Mouse (Mus musculus) midbrain, embryonic 14.5 days (tissue): ENCODE results near the gene Brwd1. TPM values are rescaled to one million over a fixed set of nuclear protein-coding genes. Genes with fewer than 3 reads are reported as not detected.
"Not testable (repeated sequence)": the region's sequence is repeated elsewhere in the genome, so short reads cannot be mapped to it uniquely, and the experiment has no call there.

Experiments
- ATAC-seq: fragments of 200-750 bp; cut with Nextera tagmentation; 2 replicates; pipeline ENCODE4 v1.8.0; 2017; ENCODE audit warnings: moderate number of reproducible peaks, moderate library complexity; ENCODE audit not compliant: low FRiP score, low TSS enrichment
- DNase-seq: peaks from one replicate; pipeline ENCODE4 v3.0.0-alpha.2; 2015
- H3K27ac ChIP-seq: fragments of 300-500 bp; sonication (generic); replicated peaks from 2 replicates; pipeline ENCODE4 v1.5.1; 2014; ENCODE audit warnings: mild to moderate bottlenecking, low read depth, low read length, moderate library complexity
- H3K27me3 ChIP-seq: fragments of 300-500 bp; sonication (generic); 2 replicates; pipeline ENCODE4 v1.6.1; 2014; ENCODE audit warnings: low read length, control low read depth, mixed read lengths; ENCODE audit not compliant: control insufficient read depth, insufficient read depth
- H3K36me3 ChIP-seq: fragments of 300-500 bp; sonication (generic); 2 replicates; pipeline ENCODE4 v1.6.1; 2014; ENCODE audit warnings: low read length, control low read depth; ENCODE audit not compliant: control insufficient read depth, insufficient read depth
- H3K4me1 ChIP-seq: fragments of 300-500 bp; sonication (generic); 2 replicates; pipeline ENCODE4 v1.6.1; 2014; ENCODE audit warnings: mild to moderate bottlenecking, antibody characterized with exemption, low read length, control low read depth; ENCODE audit not compliant: control insufficient read depth, insufficient read depth
- H3K4me2 ChIP-seq: fragments of 300-500 bp; sonication (generic); 2 replicates; pipeline ENCODE4 v1.6.1; 2014; ENCODE audit warnings: mild to moderate bottlenecking, low read length, moderate library complexity
- H3K4me3 ChIP-seq: fragments of 300-500 bp; sonication (generic); replicated peaks from 2 replicates; pipeline ENCODE4 v1.5.1; 2014; ENCODE audit warnings: low read depth, low read length
- H3K9ac ChIP-seq: fragments of 300-500 bp; sonication (generic); replicated peaks from 2 replicates; pipeline ENCODE4 v1.6.1; 2014; ENCODE audit warnings: mild to moderate bottlenecking, low read length, moderate library complexity
- H3K9me3 ChIP-seq: fragments of 300-500 bp; sonication (generic); 2 replicates; pipeline ENCODE4 v1.6.1; 2016; ENCODE audit warnings: low read length, control low read depth, mixed read lengths; ENCODE audit not compliant: control insufficient read depth
- WGBS: fragments of 180-500 bp; shearing (Covaris S2); extraction: QIAGEN DNeasy Blood & Tissue Kit; methylation state at CpG from one replicate; pipeline ENCODE4 v1.1.7; 2014; 5-methylcytosine and 5-hydroxymethylcytosine counted together
- polyA plus RNA-seq: library from polyadenylated mRNA; unstranded; fragments of >200 nt; fragmentation: Nextera tagmentation; extraction: Ambion mirVana; gene quantifications from 2 replicates; pipeline ENCODE4 v1.2.1, GENCODE M21; 2014

Brwd1 gene
- polyA plus RNA-seq, 1 experiment from 2014 or later: 372 TPM

DNA sequence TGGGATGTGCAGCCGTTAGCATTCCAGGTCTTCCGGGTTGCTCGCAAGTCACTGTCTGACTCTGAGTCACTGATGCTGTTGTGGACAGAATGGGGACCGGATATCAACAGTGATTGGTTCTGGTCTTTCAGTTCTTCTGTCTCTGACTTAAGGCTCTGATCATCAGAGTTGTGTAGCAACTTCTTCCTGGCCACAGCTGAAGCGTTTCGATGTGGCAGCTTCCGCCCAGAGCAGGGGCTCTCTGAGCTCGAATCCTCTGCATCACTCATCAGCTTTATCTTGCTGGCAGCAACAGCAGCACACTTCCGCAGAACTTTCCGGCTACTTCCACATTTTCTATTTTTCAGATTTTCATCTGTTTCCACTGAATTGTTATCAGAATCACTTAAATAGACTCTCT is 73.2 kb downstream of the Brwd1 start:
- not testable (repeated sequence) for H3K9me3 ChIP-seq, ATAC-seq, H3K4me1 ChIP-seq, H3K4me3 ChIP-seq, H3K4me2 ChIP-seq, H3K9ac ChIP-seq, H3K27ac ChIP-seq, DNase-seq, H3K27me3 ChIP-seq
- WGBS: no CpG with 5 or more reads among the region's 10 CpGs
- peaks cover 30% of the 10 kb centered on the region for H3K36me3 ChIP-seq

DNA sequence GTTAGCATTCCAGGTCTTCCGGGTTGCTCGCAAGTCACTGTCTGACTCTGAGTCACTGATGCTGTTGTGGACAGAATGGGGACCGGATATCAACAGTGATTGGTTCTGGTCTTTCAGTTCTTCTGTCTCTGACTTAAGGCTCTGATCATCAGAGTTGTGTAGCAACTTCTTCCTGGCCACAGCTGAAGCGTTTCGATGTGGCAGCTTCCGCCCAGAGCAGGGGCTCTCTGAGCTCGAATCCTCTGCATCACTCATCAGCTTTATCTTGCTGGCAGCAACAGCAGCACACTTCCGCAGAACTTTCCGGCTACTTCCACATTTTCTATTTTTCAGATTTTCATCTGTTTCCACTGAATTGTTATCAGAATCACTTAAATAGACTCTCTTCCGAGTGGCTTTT is 78.0 kb downstream of the Brwd1 start:
- ATAC-seq, H3K4me1 ChIP-seq, H3K4me2 ChIP-seq, H3K27me3 ChIP-seq, DNase-seq, H3K4me3 ChIP-seq, H3K9ac ChIP-seq, H3K9me3 ChIP-seq, H3K27ac ChIP-seq: not testable (repeated sequence)
- H3K36me3 ChIP-seq: peaks cover 48% of the 10 kb centered on the region
- no CpG with 5 or more reads among the region's 10 CpGs for WGBS

DNA sequence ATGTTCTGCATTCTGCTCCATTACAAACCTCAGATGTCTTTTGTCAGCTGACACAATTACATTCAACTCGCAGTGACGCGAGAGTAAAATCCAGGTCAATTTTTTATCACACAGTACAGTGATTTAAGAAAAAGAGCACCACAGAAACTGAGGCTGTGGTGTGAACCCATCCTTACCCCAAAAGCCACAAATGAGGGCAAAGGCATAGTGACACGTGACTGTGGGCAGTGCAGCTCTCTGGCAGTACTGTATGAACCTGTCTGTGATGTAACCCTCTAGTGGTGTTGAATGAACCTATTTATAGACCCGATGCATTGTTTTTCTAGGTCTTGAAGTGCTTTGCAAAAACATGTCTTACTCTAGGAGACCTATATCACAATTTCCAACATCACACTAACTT is 83.0 kb downstream of the Brwd1 start:
- Histone ChIP-seq H3K9ac (no peak overlapping the region), H3K4me3 (no peak overlapping the region), H3K27ac (no peak overlapping the region), H3K36me3 (peaks cover 72% of the 10 kb centered on the region), H3K9me3 (no peaks in the 10 kb centered on the region), H3K4me2 (no peak overlapping the region), H3K27me3 (no peaks in the 10 kb centered on the region), H3K4me1 (no peaks in the 10 kb centered on the region)
- WGBS: 93% methylated on average over 5 of the region's 5 CpGs
- DNase-seq (no peak), ATAC-seq (no peak)

DNA sequence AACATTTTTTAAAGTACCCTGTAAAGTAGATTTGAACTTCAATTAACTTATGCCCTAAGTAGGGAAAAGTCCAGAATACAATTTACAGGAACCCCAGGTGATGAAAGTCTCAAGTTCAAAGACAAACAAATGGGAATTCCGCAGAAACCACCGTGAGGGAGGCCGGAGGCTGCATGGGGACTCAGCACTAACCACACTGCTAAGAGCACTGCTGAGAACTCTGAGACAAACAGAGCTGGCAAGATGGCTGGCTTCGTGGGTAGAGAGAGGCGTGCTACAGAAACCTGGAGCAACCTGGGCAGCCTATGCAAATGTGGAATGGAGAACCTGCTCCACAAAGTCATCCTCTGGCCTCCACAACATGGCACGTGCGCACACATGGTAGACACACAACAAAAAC is 86.2 kb downstream of the Brwd1 start:
- Histone ChIP-seq H3K4me3 (no peak overlapping the region), H3K4me1 (0 out of 2 replicates have a peak, but pooled peaks cover 6% of the 10 kb centered on the region), H3K9me3 (no peaks in the 10 kb centered on the region), H3K27ac (no peak overlapping the region), H3K36me3 (peaks cover 67% of the 10 kb centered on the region), H3K9ac (no peak overlapping the region), H3K27me3 (no peaks in the 10 kb centered on the region), H3K4me2 (no peak overlapping the region)
- DNase-seq (no peak), ATAC-seq (no peak)
- WGBS: 93% methylated on average over 7 of the region's 7 CpGs

DNA sequence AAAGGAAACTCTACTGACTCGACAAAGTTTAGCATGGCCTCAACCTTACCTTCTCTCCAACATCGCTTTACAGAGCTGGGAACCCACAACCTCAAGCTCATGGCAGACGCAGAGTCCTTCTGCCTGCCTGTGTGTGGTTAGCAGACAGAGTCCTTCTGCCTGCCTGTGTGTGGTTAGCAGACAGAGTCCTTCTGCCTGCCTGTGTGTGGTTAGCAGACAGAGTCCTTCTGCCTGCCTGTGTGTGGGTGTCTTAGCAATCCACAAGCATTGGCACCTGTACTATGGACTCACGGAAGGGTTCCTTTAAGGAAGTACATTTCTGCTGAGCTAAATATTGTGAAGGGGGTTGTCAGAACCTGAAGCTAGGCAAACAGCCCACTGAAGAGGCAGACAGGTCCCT is 87.8 kb downstream of the Brwd1 start:
- H3K27ac ChIP-seq, DNase-seq, H3K4me1 ChIP-seq, H3K27me3 ChIP-seq, H3K9me3 ChIP-seq, ATAC-seq, H3K4me3 ChIP-seq, H3K4me2 ChIP-seq, H3K9ac ChIP-seq: not testable (repeated sequence)
- WGBS: 92% methylated on average over 4 of the region's 4 CpGs
- peaks cover 53% of the 10 kb centered on the region for H3K36me3 ChIP-seq

DNA sequence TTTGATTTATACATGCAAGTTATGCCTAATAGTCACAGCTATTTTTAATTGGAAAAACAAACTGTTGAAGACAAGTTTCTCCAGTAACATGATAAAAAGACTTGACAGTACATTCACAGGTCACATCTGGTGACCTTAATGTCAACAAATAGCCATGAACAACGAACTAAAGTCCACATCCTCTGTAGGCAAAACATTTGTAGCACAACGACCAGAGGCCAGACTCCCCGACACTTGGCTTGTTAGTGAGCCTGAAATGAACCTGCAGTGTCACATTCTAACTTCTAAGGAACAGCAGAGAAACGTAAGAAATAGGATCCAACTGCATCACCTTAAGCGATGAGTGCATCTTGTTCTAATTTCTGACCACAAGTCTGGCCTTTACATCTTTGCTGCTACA is 89.7 kb downstream of the Brwd1 start:
- no peak for ATAC-seq
- 86% methylated on average over 5 of the region's 5 CpGs for WGBS
- Histone ChIP-seq H3K4me3 (no peak overlapping the region), H3K27me3 (no peaks in the 10 kb centered on the region), H3K9ac (no peak overlapping the region), H3K4me1 (peaks cover 9% of the 10 kb centered on the region), H3K9me3 (no peaks in the 10 kb centered on the region), H3K27ac (no peak overlapping the region), H3K36me3 (peaks cover 44% of the 10 kb centered on the region), H3K4me2 (no peak overlapping the region)
- no peak for DNase-seq

DNA sequence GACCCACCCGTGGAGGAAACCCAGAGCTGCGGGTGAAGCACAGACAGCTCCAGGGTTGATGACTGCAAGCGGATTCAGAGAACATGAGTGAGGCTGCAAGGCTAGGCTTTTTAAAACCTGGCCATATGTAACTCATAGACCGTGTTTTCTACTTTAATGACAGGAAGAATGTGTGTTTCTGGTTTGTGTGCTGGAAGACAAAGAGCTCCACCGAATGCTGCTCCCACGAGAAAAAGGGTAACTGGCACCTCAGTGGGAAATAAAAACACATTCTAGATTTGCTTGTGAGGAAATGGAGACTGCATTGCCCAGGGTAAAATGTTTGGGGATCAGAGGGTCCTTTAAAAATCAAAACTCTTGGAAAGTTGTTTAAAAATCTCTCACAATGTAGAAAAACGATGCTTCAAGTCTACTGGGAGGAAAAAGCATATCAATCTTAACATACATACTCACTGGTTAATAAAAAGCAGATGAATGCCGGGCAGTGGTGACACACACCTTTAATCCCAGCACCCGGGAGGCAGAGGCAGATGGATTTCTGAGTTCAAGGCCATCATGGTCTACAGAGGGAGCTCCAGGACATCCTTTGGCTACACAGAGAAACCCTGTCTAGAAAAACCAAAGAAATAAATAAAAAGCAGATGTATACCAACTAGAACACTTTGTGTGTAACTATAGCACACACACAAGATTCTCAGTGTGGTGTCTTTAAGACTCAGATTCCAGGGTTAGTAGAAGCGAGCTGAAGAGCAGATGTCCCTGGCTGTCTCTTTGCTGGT is 91.0 kb downstream of the Brwd1 start:
- Histone ChIP-seq H3K4me3 (peak overlapping the region; percentile 76), H3K4me2 (peak overlapping the region; percentile 74), H3K4me1 (peaks cover 9% of the 10 kb centered on the region), H3K36me3 (peaks cover 41% of the 10 kb centered on the region), H3K27me3 (no peaks in the 10 kb centered on the region), H3K9ac (peak overlapping the region; percentile 69), H3K27ac (peak overlapping the region; percentile 86), H3K9me3 (no peaks in the 10 kb centered on the region)
- DNase-seq: peak; percentile 30
- 7% methylated on average over 10 of the region's 10 CpGs for WGBS
- no peak for ATAC-seq

DNA sequence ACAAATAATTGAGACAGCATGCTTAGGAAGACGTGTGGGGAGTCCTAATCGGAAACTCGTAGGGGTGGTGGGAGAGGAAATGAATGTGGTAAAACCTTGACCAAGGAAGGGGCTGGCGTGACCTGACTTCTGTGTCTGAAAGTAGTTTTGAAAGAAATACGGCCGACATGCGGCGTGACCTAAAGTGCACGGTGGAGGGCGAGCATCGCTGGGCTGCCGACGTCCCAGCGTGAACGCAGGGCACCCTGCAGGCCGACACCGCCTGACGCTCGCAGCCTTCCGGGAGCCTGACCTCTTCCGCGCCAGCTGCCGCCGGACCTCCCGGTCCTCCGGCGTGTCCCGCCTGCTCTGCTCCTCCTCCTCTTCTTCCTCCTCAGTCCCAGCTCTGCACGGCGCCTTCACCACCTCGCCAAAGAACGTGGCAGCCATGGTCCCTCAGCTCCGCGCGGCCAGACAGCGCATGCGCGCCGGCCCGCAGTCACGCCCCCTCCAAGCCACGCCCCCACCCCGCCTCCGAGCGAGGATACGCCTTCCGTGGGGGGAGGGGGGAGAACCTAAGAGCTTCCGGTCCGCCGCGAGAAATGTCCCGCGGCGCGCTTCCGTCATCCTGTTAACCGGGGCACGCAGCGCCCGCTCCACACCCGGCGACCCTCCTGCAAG is 91.7 kb downstream of the Brwd1 start, which contains the start of gene Psmg1:
Gene Psmg1, minus strand, starts transcription at position 499 of the 660 bp plus-strand sequence.
- H3K9ac ChIP-seq: peak within 1 kb of the TSS; percentile 69
- ATAC-seq (peak; percentile 94), DNase-seq (peak; percentile 100)
- under 1% methylated on average over 62 of the region's 62 CpGs for WGBS
- no peaks in the 10 kb centered on the region for H3K9me3 ChIP-seq
- H3K27ac ChIP-seq: peak within 1 kb of the TSS; percentile 86
- peaks cover 41% of the 10 kb centered on the region for H3K36me3 ChIP-seq
- H3K27me3 ChIP-seq: no peaks in the 10 kb centered on the region
- peak within 1 kb of the TSS; percentile 76 for H3K4me3 ChIP-seq
- peak within 1 kb of the TSS; percentile 74 for H3K4me2 ChIP-seq
- H3K4me1 ChIP-seq: peaks cover 9% of the 10 kb centered on the region

DNA sequence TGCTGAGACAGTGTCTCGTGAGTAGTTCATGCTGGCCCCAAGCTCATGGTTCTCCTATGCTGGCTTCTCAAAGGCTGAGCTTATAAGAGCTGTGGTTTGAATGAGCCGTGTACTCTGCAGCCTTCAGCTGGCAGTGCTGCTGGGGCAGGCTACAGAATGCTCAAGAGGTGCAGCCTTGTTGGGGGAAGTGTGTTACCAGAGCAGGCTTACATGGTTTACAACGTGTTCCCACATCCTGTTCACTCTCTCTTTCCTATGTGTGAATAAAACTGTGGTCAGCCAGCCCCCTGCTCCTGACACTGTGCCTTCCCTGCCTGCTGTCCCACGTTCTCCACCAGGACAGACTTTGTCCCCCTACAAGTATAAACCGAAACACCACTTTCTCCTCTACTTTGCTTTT is 97.4 kb downstream of the Brwd1 start:
- H3K36me3 ChIP-seq: peaks cover 51% of the 10 kb centered on the region
- no peak overlapping the region for H3K4me2 ChIP-seq
- H3K9me3 ChIP-seq: no peaks in the 10 kb centered on the region
- 91% methylated on average over 5 of the region's 5 CpGs for WGBS
- H3K9ac ChIP-seq: no peak overlapping the region
- no peaks in the 10 kb centered on the region for H3K27me3 ChIP-seq
- ATAC-seq (no peak), DNase-seq (no peak)
- no peak overlapping the region for H3K4me3 ChIP-seq
- H3K4me1 ChIP-seq: peaks cover 2% of the 10 kb centered on the region
- H3K27ac ChIP-seq: no peak overlapping the region
